Mouse (Mus musculus) forebrain, embryonic 15.5 days (tissue): ENCODE data around the gene Prkaa2. TPM values are rescaled to one million over a fixed set of nuclear protein-coding genes. Genes with fewer than 3 reads are reported as not detected.

Experiments
- ATAC-seq: fragments of 200-750 bp; cut with Nextera tagmentation; replicated peaks from 2 replicates; pipeline ENCODE4 v1.8.0; 2017; ENCODE audit warnings: mild to moderate bottlenecking, moderate TSS enrichment, moderate library complexity
- H3K27ac ChIP-seq: fragments of 300-500 bp; sonication (generic); replicated peaks from 2 replicates; pipeline ENCODE4 v1.5.1; 2015; ENCODE audit warnings: mild to moderate bottlenecking, inconsistent platforms
- H3K27me3 ChIP-seq: fragments of 300-500 bp; sonication (generic); 2 replicates; pipeline ENCODE4 v1.6.1; 2015; ENCODE audit warnings: inconsistent platforms
- H3K36me3 ChIP-seq: fragments of 300-500 bp; sonication (generic); 2 replicates; pipeline ENCODE4 v1.6.1; 2015; ENCODE audit warnings: mild to moderate bottlenecking, inconsistent platforms
- H3K4me1 ChIP-seq: fragments of 300-500 bp; sonication (generic); 2 replicates; pipeline ENCODE4 v1.6.1; 2015; ENCODE audit warnings: inconsistent platforms
- H3K4me2 ChIP-seq: fragments of 300-500 bp; sonication (generic); replicated peaks from 2 replicates; pipeline ENCODE4 v1.6.1; 2015; ENCODE audit warnings: mild to moderate bottlenecking, inconsistent platforms
- H3K4me3 ChIP-seq: fragments of 300-500 bp; sonication (generic); 2 replicates; pipeline ENCODE4 v1.5.1; 2015; ENCODE audit warnings: mild to moderate bottlenecking, inconsistent platforms
- H3K9ac ChIP-seq: fragments of 300-500 bp; sonication (generic); replicated peaks from 2 replicates; pipeline ENCODE4 v1.6.1; 2015; ENCODE audit warnings: mild to moderate bottlenecking, inconsistent platforms
- H3K9me3 ChIP-seq: fragments of 300-500 bp; sonication (generic); 2 replicates; pipeline ENCODE4 v1.6.1; 2016; ENCODE audit warnings: inconsistent platforms
- WGBS: fragments of 180-500 bp; shearing (Covaris S2); methylation state at CpG from one replicate; pipeline ENCODE4 v1.1.7; 2015; ENCODE audit warnings: mixed read lengths; 5-methylcytosine and 5-hydroxymethylcytosine counted together
- polyA plus RNA-seq: library from polyadenylated mRNA; unstranded; fragments of >200 nt; fragmentation: Nextera tagmentation; extraction: Ambion mirVana; gene quantifications from 2 replicates; pipeline ENCODE4 v1.2.1, GENCODE M21; 2015

Gene Prkaa2
- polyA plus RNA-seq, 1 experiment from 2014 or later, result 11.2 TPM

DNA sequence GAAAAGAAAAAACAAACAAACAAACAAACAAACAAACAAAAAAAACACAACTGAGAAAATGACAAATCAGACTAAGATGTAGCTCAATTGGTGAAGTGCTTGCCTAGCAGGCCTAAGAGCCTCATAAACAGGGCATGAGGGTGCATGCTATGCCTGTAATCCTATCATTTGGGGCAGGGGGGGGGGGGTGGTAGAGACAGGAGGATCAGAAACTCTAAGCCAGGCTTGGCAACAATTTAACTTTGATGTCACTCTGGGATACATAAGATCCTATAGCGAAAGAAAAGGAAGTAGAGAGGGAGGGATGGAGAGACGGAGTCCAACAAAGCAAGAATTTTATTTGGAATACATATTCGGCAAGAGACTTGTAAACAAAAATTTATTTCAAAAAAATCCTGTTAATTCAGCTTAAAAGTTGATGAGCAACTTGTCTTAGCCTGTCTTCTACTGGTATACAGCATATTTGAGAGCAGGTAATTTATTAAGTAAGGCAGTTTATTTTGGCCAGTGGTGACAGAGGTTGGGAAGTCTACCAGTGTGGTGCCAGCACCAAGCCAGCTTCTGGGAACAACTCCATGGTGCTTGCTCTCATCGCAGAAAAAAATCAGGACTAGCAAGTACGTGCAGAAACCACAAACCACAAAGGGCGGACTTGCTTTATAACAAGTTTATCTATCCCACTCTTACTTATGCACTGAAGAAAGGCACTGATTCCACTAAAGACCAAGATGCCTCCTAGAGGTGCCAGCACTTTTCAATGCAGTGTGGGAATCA is 5.4 kb downstream of the Prkaa2 start:
- no peaks in the 10 kb centered on the region for H3K36me3 ChIP-seq
- H3K27ac ChIP-seq, result no peak overlapping the region
- H3K27me3 ChIP-seq, result no peaks in the 10 kb centered on the region
- H3K4me3 ChIP-seq, result no peak overlapping the region
- no peak overlapping the region for H3K9ac ChIP-seq
- H3K9me3 ChIP-seq, result no peaks in the 10 kb centered on the region
- H3K4me2 ChIP-seq, result no peak overlapping the region
- H3K4me1 ChIP-seq, result peaks cover 26% of the 10 kb centered on the region
- no peak for ATAC-seq
- WGBS, result 88% methylated on average over 6 of the region's 6 CpGs

DNA sequence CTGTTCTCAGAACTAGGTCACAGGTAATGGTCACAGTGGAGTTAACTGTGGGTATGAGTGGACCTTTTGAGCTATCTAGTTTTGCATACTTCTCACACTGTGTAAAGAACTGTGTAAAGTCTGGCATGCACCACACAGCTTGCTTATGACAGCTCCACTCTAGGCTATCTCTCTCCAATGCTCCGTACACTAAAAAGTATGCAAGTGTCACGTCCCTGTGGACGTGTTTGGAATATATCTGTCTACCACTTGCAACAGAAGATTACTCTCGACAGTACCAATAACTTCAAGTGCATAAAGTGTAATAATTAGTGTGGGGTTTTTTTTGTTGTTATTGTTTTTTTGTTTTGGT is 8.4 kb downstream of the Prkaa2 start:
- peak overlapping the region; percentile 31; the same call in 1 of the 2 replicates for H3K27ac ChIP-seq
- no peak overlapping the region for H3K4me3 ChIP-seq
- ATAC-seq, result peak; percentile 41; the same call in 1 of the 2 replicates
- no peaks in the 10 kb centered on the region for H3K9me3 ChIP-seq
- no peaks in the 10 kb centered on the region for H3K27me3 ChIP-seq
- no peak overlapping the region for H3K9ac ChIP-seq
- H3K4me2 ChIP-seq, result no peak overlapping the region
- 70% methylated on average over 4 of the region's 4 CpGs for WGBS
- H3K36me3 ChIP-seq, result no peaks in the 10 kb centered on the region
- peaks cover 13% of the 10 kb centered on the region for H3K4me1 ChIP-seq

GRCm38 (mm10) chr4:105100508-105101336 is 9.0 kb downstream of the Prkaa2 start:
- Histone ChIP-seq H3K36me3 (no peaks in the 10 kb centered on the region), H3K4me2 (no peak overlapping the region), H3K27ac (peak overlapping the region; percentile 31; the same call in 1 of the 2 replicates), H3K4me1 (peaks cover 13% of the 10 kb centered on the region), H3K9me3 (no peaks in the 10 kb centered on the region), H3K27me3 (no peaks in the 10 kb centered on the region), H3K9ac (no peak overlapping the region), H3K4me3 (no peak overlapping the region)
- ATAC-seq, result peak; percentile 64
- 23% methylated on average over 5 of the region's 5 CpGs for WGBS

- Histone ChIP-seq H3K4me1 (peaks cover 25% of the 10 kb centered on the region), H3K36me3 (no peaks in the 10 kb centered on the region), H3K9ac (no peak overlapping the region), H3K27me3 (no peaks in the 10 kb centered on the region), H3K4me2 (no peak overlapping the region), H3K9me3 (no peaks in the 10 kb centered on the region), H3K4me3 (no peak overlapping the region), H3K27ac (no peak overlapping the region)
- 93% methylated on average over 7 of the region's 7 CpGs for WGBS
- ATAC-seq, result no peak
Measured at GRCm38 (mm10) chr4:105098660-105099059, 11.0 kb downstream of the Prkaa2 start.

- no peaks in the 10 kb centered on the region for H3K36me3 ChIP-seq
- WGBS, result 69% methylated on average over 8 of the region's 8 CpGs
- peaks cover 25% of the 10 kb centered on the region for H3K4me1 ChIP-seq
- no peak overlapping the region for H3K27ac ChIP-seq
- no peak for ATAC-seq
- no peaks in the 10 kb centered on the region for H3K27me3 ChIP-seq
- no peaks in the 10 kb centered on the region for H3K9me3 ChIP-seq
- no peak overlapping the region for H3K9ac ChIP-seq
- H3K4me3 ChIP-seq, result no peak overlapping the region
- H3K4me2 ChIP-seq, result no peak overlapping the region
Measured at GRCm38 (mm10) chr4:105098158-105098557, 11.5 kb downstream of the Prkaa2 start.

DNA sequence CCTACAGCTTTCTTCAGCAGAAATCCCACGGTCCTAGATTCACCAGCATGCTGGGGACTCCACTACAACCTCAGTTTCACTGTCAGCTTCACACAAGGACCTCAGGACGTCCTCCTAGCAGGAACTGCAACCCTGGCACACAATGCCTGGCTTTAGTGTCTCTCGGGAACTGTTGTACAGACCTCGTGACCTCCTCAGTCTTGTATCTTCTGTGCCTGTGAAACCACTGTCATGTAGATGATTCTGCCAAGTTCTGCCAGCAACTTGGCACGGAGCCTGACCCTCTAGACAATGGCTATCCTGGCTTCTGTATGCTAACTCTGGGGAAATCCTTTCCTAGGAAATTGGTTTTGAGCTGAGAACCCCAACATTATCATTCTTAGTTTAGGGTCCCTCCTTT is 14.4 kb downstream of the Prkaa2 start:
- ATAC-seq, result no peak
- no peaks in the 10 kb centered on the region for H3K36me3 ChIP-seq

GRCm38 (mm10) chr4:105093951-105094350 is 15.7 kb downstream of the Prkaa2 start:
- no peaks in the 10 kb centered on the region for H3K27me3 ChIP-seq
- no peaks in the 10 kb centered on the region for H3K9me3 ChIP-seq
- ATAC-seq, result no peak

More for the DNA sequence above, 14.4 kb downstream of the Prkaa2 start:
- no peaks in the 10 kb centered on the region for H3K9me3 ChIP-seq
- WGBS, result 47% methylated on average over 5 of the region's 5 CpGs
- H3K4me2 ChIP-seq, result no peak overlapping the region
- no peaks in the 10 kb centered on the region for H3K27me3 ChIP-seq
- H3K4me3 ChIP-seq, result no peak overlapping the region
- H3K4me1 ChIP-seq, result peaks cover 17% of the 10 kb centered on the region; the same call in 1 of the 2 replicates
- no peak overlapping the region for H3K27ac ChIP-seq
- H3K9ac ChIP-seq, result no peak overlapping the region

GRCm38 (mm10) chr4:105090417-105090816 is 19.3 kb downstream of the Prkaa2 start:
- no peak for ATAC-seq
- Histone ChIP-seq H3K27ac (no peak overlapping the region), H3K4me2 (no peak overlapping the region), H3K27me3 (no peaks in the 10 kb centered on the region), H3K4me1 (peaks cover 10% of the 10 kb centered on the region; the same call in 1 of the 2 replicates), H3K4me3 (no peak overlapping the region), H3K9me3 (no peaks in the 10 kb centered on the region), H3K36me3 (no peaks in the 10 kb centered on the region), H3K9ac (no peak overlapping the region)
- WGBS, result 84% methylated on average over 5 of the region's 5 CpGs

More at GRCm38 (mm10) chr4:105093951-105094350, 15.7 kb downstream of the Prkaa2 start:
- no peak overlapping the region for H3K27ac ChIP-seq
- WGBS, result 69% methylated on average over 1 of the region's 1 CpGs
- no peak overlapping the region for H3K4me3 ChIP-seq
- H3K4me2 ChIP-seq, result no peak overlapping the region
- H3K9ac ChIP-seq, result no peak overlapping the region
- no peaks in the 10 kb centered on the region for H3K36me3 ChIP-seq
- H3K4me1 ChIP-seq, result peaks cover 17% of the 10 kb centered on the region; the same call in 1 of the 2 replicates

DNA sequence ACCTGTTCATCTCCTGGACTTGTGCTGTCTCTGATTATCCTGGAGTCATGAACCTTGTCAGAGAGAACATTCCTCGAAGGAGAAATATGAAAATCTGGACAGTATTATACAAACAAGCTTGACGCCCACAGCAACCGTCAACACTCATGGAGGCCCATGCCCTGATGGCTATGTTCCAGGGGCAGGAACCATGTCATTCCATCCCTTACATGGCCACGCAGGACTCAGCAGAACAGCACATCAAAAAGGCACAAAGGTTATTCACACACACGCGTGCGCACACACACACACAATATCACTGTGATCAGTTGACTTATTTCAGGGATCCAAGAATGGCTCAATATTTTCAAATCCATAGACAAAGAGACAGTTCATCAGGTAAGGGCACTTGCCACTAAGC is 20.3 kb downstream of the Prkaa2 start:
- no peak overlapping the region for H3K27ac ChIP-seq
- 95% methylated on average over 7 of the region's 7 CpGs for WGBS
- H3K4me2 ChIP-seq, result no peak overlapping the region
- no peaks in the 10 kb centered on the region for H3K27me3 ChIP-seq
- no peak for ATAC-seq
- H3K4me3 ChIP-seq, result no peak overlapping the region
- no peaks in the 10 kb centered on the region for H3K9me3 ChIP-seq
- 0 out of 2 replicates have a peak, but pooled peaks cover 5% of the 10 kb centered on the region for H3K4me1 ChIP-seq
- H3K36me3 ChIP-seq, result no peaks in the 10 kb centered on the region
- H3K9ac ChIP-seq, result no peak overlapping the region

DNA sequence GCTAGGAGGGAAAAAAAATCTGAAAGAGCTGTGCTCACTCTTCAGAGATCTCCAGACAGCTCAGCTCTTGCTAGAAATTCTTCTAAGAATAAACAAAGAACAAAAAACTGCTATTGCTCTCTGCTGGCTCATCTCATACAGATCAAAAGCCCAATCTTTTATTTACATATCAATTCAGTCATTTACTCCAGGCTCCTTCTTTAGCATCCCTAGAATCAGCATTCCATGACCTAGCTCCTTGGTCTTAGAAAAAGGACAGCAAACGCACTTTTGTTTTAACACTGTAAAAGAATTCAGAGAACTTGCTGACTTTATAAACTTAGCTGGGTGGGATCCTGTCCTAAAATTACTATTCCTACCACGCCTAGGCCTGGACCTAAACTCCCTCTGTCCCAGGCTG is 21.0 kb downstream of the Prkaa2 start:
- Histone ChIP-seq H3K27me3 (no peaks in the 10 kb centered on the region), H3K4me2 (no peak overlapping the region), H3K9ac (no peak overlapping the region), H3K4me3 (no peak overlapping the region), H3K36me3 (no peaks in the 10 kb centered on the region), H3K9me3 (no peaks in the 10 kb centered on the region), H3K27ac (no peak overlapping the region), H3K4me1 (no peaks in the 10 kb centered on the region)
- no peak for ATAC-seq
- 76% methylated on average over 2 of the region's 2 CpGs for WGBS

GRCm38 (mm10) chr4:105076152-105076551 is 33.5 kb downstream of the Prkaa2 start:
- 86% methylated on average over 6 of the region's 6 CpGs for WGBS
- no peak overlapping the region for H3K27ac ChIP-seq
- no peak for ATAC-seq
- H3K9ac ChIP-seq, result no peak overlapping the region
- no peak overlapping the region for H3K4me3 ChIP-seq
- H3K4me1 ChIP-seq, result no peaks in the 10 kb centered on the region
- H3K4me2 ChIP-seq, result no peak overlapping the region
- H3K36me3 ChIP-seq, result no peaks in the 10 kb centered on the region
- no peaks in the 10 kb centered on the region for H3K9me3 ChIP-seq
- no peaks in the 10 kb centered on the region for H3K27me3 ChIP-seq

DNA sequence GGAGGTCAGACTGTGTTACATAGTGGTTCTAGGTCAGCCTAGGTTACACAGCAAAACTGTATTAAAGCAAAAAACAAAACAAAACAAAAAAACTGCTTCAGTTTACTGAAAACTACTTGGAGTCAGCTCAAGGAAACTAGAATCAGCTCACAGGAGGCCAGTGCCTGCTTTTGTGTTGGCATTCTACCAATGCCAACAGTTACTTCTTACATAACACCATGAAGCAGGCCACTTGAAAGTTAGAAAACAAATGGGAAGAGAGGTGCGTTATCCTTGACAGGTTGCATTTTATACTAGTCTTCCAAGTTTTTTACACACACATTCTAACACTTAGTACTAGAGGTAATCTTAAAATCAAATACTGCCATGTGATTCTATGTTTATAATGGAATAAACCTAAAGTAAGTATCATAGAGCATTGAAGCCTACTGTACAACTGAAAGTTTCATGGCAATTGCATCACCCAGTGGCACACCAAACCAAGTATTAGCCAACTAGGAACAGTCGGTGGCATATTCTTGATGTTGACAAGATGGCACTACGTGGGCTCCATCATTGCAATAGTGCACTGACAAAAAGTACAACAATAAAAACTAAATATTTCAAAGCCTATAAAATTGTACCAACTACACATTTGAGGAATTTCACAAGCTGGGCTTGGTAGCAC is 37.8 kb downstream of the Prkaa2 start:
- no peaks in the 10 kb centered on the region for H3K9me3 ChIP-seq
- H3K4me1 ChIP-seq, result no peaks in the 10 kb centered on the region
- WGBS, result 92% methylated on average over 3 of the region's 3 CpGs
- no peak overlapping the region for H3K4me3 ChIP-seq
- no peaks in the 10 kb centered on the region for H3K27me3 ChIP-seq
- H3K27ac ChIP-seq, result no peak overlapping the region
- no peak for ATAC-seq
- H3K4me2 ChIP-seq, result no peak overlapping the region
- no peak overlapping the region for H3K9ac ChIP-seq
- H3K36me3 ChIP-seq, result no peaks in the 10 kb centered on the region
